Mouse (Mus musculus) lung, embryonic 14.5 days (tissue): ENCODE measurements around the gene Krtap26-1. TPM values are rescaled to one million over a fixed set of nuclear protein-coding genes. Genes with fewer than 3 reads are reported as not detected.

Experiments
- ATAC-seq: fragments of 200-750 bp; cut with Nextera tagmentation; 2 replicates; pipeline ENCODE4 v1.8.0; 2017; ENCODE audit warnings: mild to moderate bottlenecking, moderate TSS enrichment, moderate library complexity; ENCODE audit not compliant: insufficient read depth
- DNase-seq: peaks from one replicate; pipeline ENCODE4 v3.0.0-alpha.2; 2015
- H3K27ac ChIP-seq: fragments of 300-500 bp; sonication (generic); 2 replicates; pipeline ENCODE4 v1.5.1; 2014; ENCODE audit warnings: low read depth, mild to moderate bottlenecking, moderate library complexity
- H3K27me3 ChIP-seq: fragments of 300-500 bp; sonication (generic); 2 replicates; pipeline ENCODE4 v1.6.1; 2014; ENCODE audit warnings: low read length, control low read depth; ENCODE audit not compliant: insufficient read depth
- H3K36me3 ChIP-seq: fragments of 300-500 bp; sonication (generic); 2 replicates; pipeline ENCODE4 v1.6.1; 2014; ENCODE audit warnings: control low read depth; ENCODE audit not compliant: insufficient read depth
- H3K4me1 ChIP-seq: fragments of 300-500 bp; sonication (generic); 2 replicates; pipeline ENCODE4 v1.6.1; 2014; ENCODE audit warnings: antibody characterized with exemption, control low read depth; ENCODE audit not compliant: insufficient read depth
- H3K4me2 ChIP-seq: fragments of 300-500 bp; sonication (generic); 2 replicates; pipeline ENCODE4 v1.6.1; 2014; ENCODE audit warnings: mild to moderate bottlenecking
- H3K4me3 ChIP-seq: fragments of 300-500 bp; sonication (generic); 2 replicates; pipeline ENCODE4 v1.5.1; 2014; ENCODE audit warnings: low read depth, low read length
- H3K9ac ChIP-seq: fragments of 300-500 bp; sonication (generic); 2 replicates; pipeline ENCODE4 v1.6.1; 2014
- H3K9me3 ChIP-seq: fragments of 300-500 bp; sonication (generic); 2 replicates; pipeline ENCODE4 v1.6.1; 2016; ENCODE audit warnings: low read depth, low read length, control low read depth
- CTCF ChIP-seq: IDR thresholded peaks from 2 replicates; pipeline ENCODE4 v1.5.1; 2016; ENCODE audit warnings: antibody characterized with exemption, low read depth
- WGBS: fragments of 180-500 bp; shearing (Covaris S2); extraction: QIAGEN DNeasy Blood & Tissue Kit; methylation state at CpG from one replicate; pipeline ENCODE4 v1.1.7; 2014; 5-methylcytosine and 5-hydroxymethylcytosine counted together
- polyA plus RNA-seq: library from polyadenylated mRNA; unstranded; fragments of >200 nt; fragmentation: Nextera tagmentation; extraction: Ambion mirVana; gene quantifications from 2 replicates; pipeline ENCODE4 v1.2.1, GENCODE M21; 2014

Krtap26-1 gene
- polyA plus RNA-seq, 1 experiment from 2014 or later: not detected

DNA sequence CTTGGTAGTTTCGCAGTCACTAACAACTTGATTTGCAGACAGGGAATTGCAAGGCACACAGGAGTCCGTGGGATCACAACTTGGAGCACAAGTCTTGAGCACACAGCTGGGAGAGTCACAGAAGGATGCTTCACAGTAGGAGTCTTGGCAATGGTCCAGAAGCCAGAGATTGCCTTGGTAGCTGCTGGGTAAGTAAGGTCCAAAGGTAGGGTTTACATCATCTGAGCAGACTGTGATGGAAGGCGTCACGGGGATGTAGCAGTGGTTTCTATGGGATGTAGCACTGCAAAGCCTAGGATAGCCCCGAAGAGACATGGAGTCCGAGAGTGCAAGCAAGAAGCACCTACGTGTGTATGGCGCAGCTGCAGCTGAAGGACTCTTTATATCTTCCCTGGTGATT, 35.7 kb downstream of the Krtap26-1 start, which contains the start of gene Krtap24-1:
TSS of gene Krtap24-1 (minus strand) at position 358 of the 400 bp plus-strand sequence.
- WGBS: 88% methylated on average over 8 of the region's 8 CpGs
- TF ChIP-seq CTCF: no peak
- H3K27me3 ChIP-seq: no peaks in the 10 kb centered on the region
- H3K4me3 ChIP-seq: no peak within 1 kb of the TSS
- no peak within 1 kb of the TSS for H3K9ac ChIP-seq
- no peaks in the 10 kb centered on the region for H3K4me1 ChIP-seq
- no peaks in the 10 kb centered on the region for H3K36me3 ChIP-seq
- ATAC-seq (no peak), DNase-seq (no peak)
- H3K9me3 ChIP-seq: no peaks in the 10 kb centered on the region
- no peak within 1 kb of the TSS for H3K4me2 ChIP-seq
- H3K27ac ChIP-seq: no peak within 1 kb of the TSS

DNA sequence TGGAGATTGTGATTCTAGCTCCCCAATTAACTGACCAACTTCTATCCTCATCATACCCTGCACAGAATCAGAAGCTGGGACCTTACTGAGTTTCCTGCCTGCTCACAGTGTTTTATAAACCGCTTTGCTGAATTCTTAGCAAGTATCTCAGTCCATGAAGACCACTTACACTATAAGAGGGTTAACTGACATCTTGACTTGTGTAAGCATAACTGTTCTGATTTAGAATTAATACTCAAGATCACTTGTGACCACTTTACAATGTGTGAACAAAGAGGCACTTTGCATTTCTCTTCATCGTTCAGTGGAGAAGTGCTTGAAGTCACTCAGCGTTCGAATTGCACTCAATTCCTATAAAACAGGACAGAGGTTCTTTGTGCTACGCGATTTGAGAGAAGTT, 43.0 kb downstream of the Krtap26-1 start:
- peak; percentile 43 for DNase-seq
- TF ChIP-seq CTCF: no peak
- no peak overlapping the region for H3K27ac ChIP-seq
- H3K27me3 ChIP-seq: 0 out of 2 replicates have a peak, but pooled peaks cover 11% of the 10 kb centered on the region
- 0 out of 2 replicates have a peak, but pooled peaks cover 2% of the 10 kb centered on the region for H3K4me1 ChIP-seq
- H3K4me2 ChIP-seq: no peak overlapping the region
- no peaks in the 10 kb centered on the region for H3K9me3 ChIP-seq
- H3K36me3 ChIP-seq: no peaks in the 10 kb centered on the region
- H3K4me3 ChIP-seq: no peak overlapping the region
- no peak overlapping the region for H3K9ac ChIP-seq
- no peak for ATAC-seq
- 63% methylated on average over 6 of the region's 6 CpGs for WGBS

- 44% methylated on average over 1 of the region's 1 CpGs for WGBS
- ATAC-seq (no peak), DNase-seq (no peak)
- TF ChIP-seq CTCF: no peak
- H3K4me2 ChIP-seq: no peak overlapping the region
- no peak overlapping the region for H3K27ac ChIP-seq
- 0 out of 2 replicates have a peak, but pooled peaks cover 11% of the 10 kb centered on the region for H3K27me3 ChIP-seq
- no peaks in the 10 kb centered on the region for H3K9me3 ChIP-seq
- H3K36me3 ChIP-seq: no peaks in the 10 kb centered on the region
- H3K9ac ChIP-seq: no peak overlapping the region
- peaks cover 2% of the 10 kb centered on the region; the same call in 1 of the 2 replicates for H3K4me1 ChIP-seq
- no peak overlapping the region for H3K4me3 ChIP-seq
Observed at GRCm38 (mm10) chr16:88602464-88602863, 45.1 kb downstream of the Krtap26-1 start.

GRCm38 (mm10) chr16:88600303-88600702, 47.3 kb downstream of the Krtap26-1 start:
- no peak for TF ChIP-seq CTCF
- H3K4me2 ChIP-seq: no peak overlapping the region
- DNase-seq: no peak
- H3K9ac ChIP-seq: no peak overlapping the region
- 53% methylated on average over 8 of the region's 8 CpGs for WGBS
- peaks cover 2% of the 10 kb centered on the region; the same call in 1 of the 2 replicates for H3K4me1 ChIP-seq
- H3K4me3 ChIP-seq: no peak overlapping the region
- H3K36me3 ChIP-seq: no peaks in the 10 kb centered on the region
- H3K9me3 ChIP-seq: no peaks in the 10 kb centered on the region
- H3K27me3 ChIP-seq: 0 out of 2 replicates have a peak, but pooled peaks cover 11% of the 10 kb centered on the region
- no peak for ATAC-seq
- no peak overlapping the region for H3K27ac ChIP-seq

GRCm38 (mm10) chr16:88599504-88600237, 47.9 kb downstream of the Krtap26-1 start:
- WGBS: 40% methylated on average over 16 of the region's 16 CpGs
- no peak for TF ChIP-seq CTCF
- no peak overlapping the region for H3K9ac ChIP-seq
- H3K4me1 ChIP-seq: peaks cover 2% of the 10 kb centered on the region; the same call in 1 of the 2 replicates
- no peaks in the 10 kb centered on the region for H3K36me3 ChIP-seq
- H3K4me2 ChIP-seq: no peak overlapping the region
- H3K27me3 ChIP-seq: peaks cover 11% of the 10 kb centered on the region; the same call in 1 of the 2 replicates
- H3K27ac ChIP-seq: no peak overlapping the region
- ATAC-seq (peak; percentile 77), DNase-seq (peak; percentile 44)
- H3K4me3 ChIP-seq: no peak overlapping the region
- no peaks in the 10 kb centered on the region for H3K9me3 ChIP-seq

Other genes starting within 250 kb of the Krtap26-1 start
- gene Cldn17, start 140.8 kb downstream of the Krtap26-1 start, polyA plus RNA-seq: not detected in 2 replicates
- 2.3 and 2.7 TPM in 2 replicates for gene Cldn8, start 84.6 kb downstream of the Krtap26-1 start, polyA plus RNA-seq
- not detected in 2 replicates for gene Krtap24-1, start 35.5 kb downstream of the Krtap26-1 start, polyA plus RNA-seq
- gene 2310079G19Rik, start 20.1 kb downstream of the Krtap26-1 start, polyA plus RNA-seq: not detected in 2 replicates
- not detected in 2 replicates for gene Krtap27-1, start 23.9 kb upstream of the Krtap26-1 start, polyA plus RNA-seq
- gene 2310061N02Rik, start 60.2 kb upstream of the Krtap26-1 start, polyA plus RNA-seq: not detected in 2 replicates
- gene Krtap13-1, start 81.1 kb upstream of the Krtap26-1 start, polyA plus RNA-seq: not detected in 2 replicates
- not detected in 2 replicates for gene Krtap13, start 103.8 kb upstream of the Krtap26-1 start, polyA plus RNA-seq
- not detected in 2 replicates for gene 2310034C09Rik, start 111.1 kb upstream of the Krtap26-1 start, polyA plus RNA-seq
- gene 2310057N15Rik, start 126.4 kb upstream of the Krtap26-1 start, polyA plus RNA-seq: not detected in 2 replicates
- gene Gm5965, start 130.1 kb upstream of the Krtap26-1 start, polyA plus RNA-seq: not detected in 2 replicates
- gene Gm20741, start 164.4 kb upstream of the Krtap26-1 start, polyA plus RNA-seq: not detected in 2 replicates
- not detected in 2 replicates for gene Krtap15, start 172.4 kb upstream of the Krtap26-1 start, polyA plus RNA-seq
- gene Krtap14, start 178.3 kb upstream of the Krtap26-1 start, polyA plus RNA-seq: not detected in 2 replicates
- gene Krtap19-1, start 221.6 kb upstream of the Krtap26-1 start, polyA plus RNA-seq: not detected in 2 replicates
- not detected in 2 replicates for gene Krtap19-2, start 226.5 kb upstream of the Krtap26-1 start, polyA plus RNA-seq
- gene Krtap19-3, start 230.2 kb upstream of the Krtap26-1 start, polyA plus RNA-seq: not detected in 2 replicates
- not detected in 2 replicates for gene Krtap19-4, start 237.3 kb upstream of the Krtap26-1 start, polyA plus RNA-seq
- gene Krtap19-5, start 248.7 kb upstream of the Krtap26-1 start, polyA plus RNA-seq: not detected in 2 replicates